ENCODE assay signal across 8 mouse cellular contexts in genomic region chr2:27514639-27515328, GRCm38 (mm10). TPM values are rescaled to one million over a fixed set of nuclear protein-coding genes. Genes with fewer than 3 reads are reported as not detected.
DNase-seq lines count a peak whose midpoint lies in the region; ATAC-seq and TF ChIP-seq lines count a peak whose summit lies in the region.

Gene Wdr5 (plus strand): TSS chr2:27515157.

- 0 out of 2 replicates have a peak, but pooled peaks have one; percentile 6 for TF ChIP-seq CTCF in bone marrow macrophage, adult 2 months (IDR thresholded peaks at IDR 0.05; ENCODE audit: low read depth, low read length)
- no peak for TF ChIP-seq CTCF in embryonic fibroblast, embryonic 13.5 days (IDR thresholded peaks at IDR 0.05; ENCODE audit: borderline replicate concordance, insufficient read depth, low read length)

- peak within 1 kb of the TSS; percentile 91 for H3K27ac ChIP-seq in bone marrow macrophage, adult 2 months (ENCODE audit: insufficient read depth, low read depth, low read length)
- H3K27ac ChIP-seq in embryonic fibroblast, embryonic 13.5 days (ENCODE audit: insufficient read depth, low read length): peak within 1 kb of the TSS; percentile 74
- H3K27ac ChIP-seq in kidney, embryonic 14.5 days (ENCODE audit: low read depth, low read length): peak within 1 kb of the TSS; percentile 89
- peak within 1 kb of the TSS; percentile 95 for H3K27ac ChIP-seq in limb, embryonic 15.5 days

- H3K9ac ChIP-seq in kidney, embryonic 14.5 days (ENCODE audit: low read depth, low read length): peak within 1 kb of the TSS; percentile 93
- peak within 1 kb of the TSS; percentile 95 for H3K9ac ChIP-seq in limb, embryonic 15.5 days

- no peaks in the 10 kb centered on the region for H3K27me3 ChIP-seq in kidney, embryonic 14.5 days (ENCODE audit: control insufficient read depth, insufficient read depth, low read length)
- H3K27me3 ChIP-seq in limb, embryonic 15.5 days: no peaks in the 10 kb centered on the region

- WGBS in kidney, embryonic 14.5 days: under 1% methylated on average over 57 of the region's 57 CpGs
- WGBS in limb, embryonic 15.5 days: under 1% methylated on average over 57 of the region's 57 CpGs

- peak within 1 kb of the TSS; percentile 92 for H3K4me2 ChIP-seq in kidney, embryonic 14.5 days (replicated peaks; ENCODE audit: low read depth, low read length)
- H3K4me2 ChIP-seq in limb, embryonic 15.5 days: peak within 1 kb of the TSS; percentile 81

- H3K9me3 ChIP-seq in kidney, embryonic 14.5 days (ENCODE audit: control insufficient read depth, low read length): no peaks in the 10 kb centered on the region
- H3K9me3 ChIP-seq in limb, embryonic 15.5 days: no peaks in the 10 kb centered on the region

- peak; percentile 87 for ATAC-seq in kidney, embryonic 14.5 days (ENCODE audit: low FRiP score, low TSS enrichment)
- peak; percentile 86 for ATAC-seq in limb, embryonic 15.5 days (ENCODE audit: insufficient number of reproducible peaks, low FRiP score, low TSS enrichment, low read depth)

- TF ChIP-seq POLR2A in bone marrow macrophage, adult 2 months (IDR thresholded peaks at IDR 0.05; ENCODE audit: borderline replicate concordance, low read depth, low read length): no peak
- TF ChIP-seq POLR2A in embryonic fibroblast, embryonic 13.5 days (IDR thresholded peaks at IDR 0.05; ENCODE audit: low read depth, low read length): peak; percentile 73

- H3K36me3 ChIP-seq in kidney, embryonic 14.5 days (ENCODE audit: control insufficient read depth, insufficient read depth, low read length): peaks cover 14% of the 10 kb centered on the region
- H3K36me3 ChIP-seq in limb, embryonic 15.5 days: peaks cover 16% of the 10 kb centered on the region

- peaks cover 19% of the 10 kb centered on the region for H3K4me1 ChIP-seq in bone marrow macrophage, adult 2 months (ENCODE audit: control insufficient read depth, insufficient read depth, low read length)
- H3K4me1 ChIP-seq in embryonic fibroblast, embryonic 13.5 days (ENCODE audit: control insufficient read depth, insufficient read depth, low read length): peaks cover 10% of the 10 kb centered on the region
- H3K4me1 ChIP-seq in kidney, embryonic 14.5 days (ENCODE audit: control insufficient read depth, insufficient read depth, low read length): peaks cover 21% of the 10 kb centered on the region
- peaks cover 26% of the 10 kb centered on the region for H3K4me1 ChIP-seq in limb, embryonic 15.5 days

- peak; percentile 97 for DNase-seq in A20 (ENCODE audit: low read depth, low spot score)
- peak; percentile 92 to 95 for DNase-seq in heart, adult 9 months (ENCODE audit: low spot score in 2 of 2)
- peak; percentile 86 to 93 for DNase-seq in monocyte, adult 2 months (ENCODE audit: low read depth in 1 of 2, low spot score in 2 of 2)
- DNase-seq in spleen, postnatal 36 days (ENCODE audit: low spot score in 2 of 2): peak; percentile 93 to 95

- peak within 1 kb of the TSS; percentile 97 for H3K4me3 ChIP-seq in bone marrow macrophage, adult 2 months (ENCODE audit: insufficient read depth, low read length)
- H3K4me3 ChIP-seq in embryonic fibroblast, embryonic 13.5 days (ENCODE audit: insufficient read depth, low read length): peak within 1 kb of the TSS; percentile 97
- H3K4me3 ChIP-seq in kidney, embryonic 14.5 days (ENCODE audit: low read length): peak within 1 kb of the TSS; percentile 76
- H3K4me3 ChIP-seq in limb, embryonic 15.5 days: peak within 1 kb of the TSS; percentile 95

RNA-seq across cellular contexts. Expression of gene Wdr5, which starts in this region (rescaled TPM):
- 22.0 and 25.4 TPM in 2 replicates for polyA plus RNA-seq in bone marrow macrophage, adult 2 months (2012; ENCODE audit: insufficient read depth, insufficient read length, missing spikeins)
- 36.5 and 39.9 TPM in 2 replicates for polyA plus RNA-seq in embryonic fibroblast, embryonic 13.5 days (2011; ENCODE audit: insufficient read length, low read depth, missing spikeins)
- 37.1 and 73.5 TPM in 2 replicates for polyA plus RNA-seq in kidney, embryonic 14.5 days (2014; fragmentation: Nextera tagmentation; extraction: Ambion mirVana)
- 51.2 and 51.7 TPM in 2 replicates for polyA plus RNA-seq in limb, embryonic 15.5 days (2015; fragmentation: Nextera tagmentation; extraction: Ambion mirVana)

Comparison
In these comparisons a context has a peak if more than half of its experiments do, and no peak if none do; other contexts are left out.
1. Peak in every context shown above with its lines: DNase-seq, ATAC-seq, H3K4me3 ChIP-seq and H3K27ac ChIP-seq.